9 mouse cellular contexts compared by ENCODE assay signal in the genomic region with DNA sequence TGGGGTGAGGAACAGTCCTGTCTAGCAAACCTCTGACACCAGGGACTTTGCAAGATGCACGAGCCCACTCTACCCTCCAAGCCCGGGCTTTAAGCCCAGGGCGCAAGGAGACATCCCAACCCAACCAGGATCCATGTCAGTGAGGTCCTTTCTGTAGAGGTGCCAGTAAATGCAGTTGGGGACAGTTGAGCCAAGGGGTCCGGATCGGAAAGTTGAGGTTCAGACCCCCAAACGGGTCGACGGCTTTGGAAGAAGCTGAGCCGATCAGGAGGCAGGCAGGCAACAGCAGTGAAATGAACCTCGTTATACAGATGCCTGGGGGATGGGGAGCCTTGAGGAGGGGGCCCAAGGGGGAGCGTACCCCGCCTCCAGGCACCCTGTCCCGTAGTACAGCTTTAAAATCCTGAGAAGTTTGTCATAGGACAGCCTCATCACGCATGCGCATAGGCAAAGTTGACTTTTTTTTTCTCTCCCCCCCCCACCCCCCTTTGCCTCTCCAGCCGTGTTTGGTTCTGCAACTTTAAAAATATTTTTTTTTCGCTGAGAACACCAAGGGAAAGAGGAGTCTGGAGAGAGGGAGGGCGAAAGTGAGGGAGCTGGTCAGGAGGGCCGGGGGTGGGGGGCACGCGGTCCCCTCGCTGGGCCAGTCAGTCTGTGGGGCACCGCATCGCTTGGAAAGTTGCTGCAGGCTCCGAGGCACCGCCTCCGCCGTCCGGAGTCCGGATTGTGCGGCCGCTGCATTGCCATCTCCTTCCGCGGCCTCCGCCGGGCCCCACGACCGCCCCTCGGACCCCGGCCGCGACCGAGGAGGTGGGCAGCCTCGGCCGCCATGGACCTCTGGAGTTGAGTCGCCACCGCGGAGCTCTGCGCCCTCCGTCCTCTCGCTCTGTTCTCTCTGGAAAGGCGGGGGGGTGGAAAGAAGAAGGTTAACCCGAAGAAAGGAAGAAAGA. TPM values are rescaled to one million over a fixed set of nuclear protein-coding genes. Genes with fewer than 3 reads are reported as not detected.
DNase-seq lines count a peak whose midpoint lies in the region; ATAC-seq and TF ChIP-seq lines count a peak whose summit lies in the region.
"Had no signal": no experiment of that assay in that cellular context is flagged by ENCODE, and none has a peak within 500 bp of the region (broad histone marks: within the 10 kb centered on the region; RNA-seq: fewer than 3 reads in every experiment).

A gene (plus strand): TSS at position 650 of the 950 bp plus-strand sequence.

- H3K4me3 ChIP-seq in forebrain, embryonic 14.5 days (ENCODE audit: low read depth, low read length) = peak within 1 kb of the TSS; percentile 53
- peak within 1 kb of the TSS; percentile 72 for H3K4me3 ChIP-seq in hindbrain, embryonic 10.5 days
- peak within 1 kb of the TSS; percentile 87 for H3K4me3 ChIP-seq in limb, embryonic 14.5 days (replicated peaks; ENCODE audit: low read length)
- peak within 1 kb of the TSS; percentile 57 for H3K4me3 ChIP-seq in neural tube, embryonic 12.5 days

- H3K4me2 ChIP-seq in forebrain, embryonic 14.5 days (ENCODE audit: low read length) = peak within 1 kb of the TSS; percentile 93
- peak within 1 kb of the TSS; percentile 82 for H3K4me2 ChIP-seq in limb, embryonic 14.5 days (replicated peaks; ENCODE audit: low read depth, low read length, severe bottlenecking)
- peak within 1 kb of the TSS; percentile 91 for H3K4me2 ChIP-seq in neural tube, embryonic 12.5 days (replicated peaks)

- ATAC-seq in frontal cortex, adult (ENCODE audit: low TSS enrichment) = no peak
- ATAC-seq in forebrain, embryonic 14.5 days = peak; percentile 40; the same call in 1 of the 2 replicates
- ATAC-seq in limb, embryonic 14.5 days (ENCODE audit: low FRiP score, low read depth) = peak; percentile 28
- ATAC-seq in neural tube, embryonic 12.5 days (ENCODE audit: low FRiP score, low read depth) = peak; percentile 33; the same call in 1 of the 2 replicates

- peaks cover 26% of the 10 kb centered on the region for H3K27me3 ChIP-seq in forebrain, embryonic 14.5 days (replicated peaks; ENCODE audit: control insufficient read depth, insufficient read depth, low read length)
- peaks cover 59% of the 10 kb centered on the region for H3K27me3 ChIP-seq in hindbrain, embryonic 10.5 days (ENCODE audit: insufficient read depth, poor library complexity, severe bottlenecking)
- H3K27me3 ChIP-seq in limb, embryonic 14.5 days (ENCODE audit: control insufficient read depth, insufficient read depth, low read length) = no peaks in the 10 kb centered on the region
- peaks cover 30% of the 10 kb centered on the region for H3K27me3 ChIP-seq in neural tube, embryonic 12.5 days (replicated peaks)
- H3K27me3 ChIP-seq: CH12.LX had no signal

- WGBS in forebrain, embryonic 14.5 days = 2% methylated on average over 52 of the region's 53 CpGs
- WGBS in hindbrain, embryonic 10.5 days = 1% methylated on average over 53 of the region's 53 CpGs
- 1% methylated on average over 48 of the region's 53 CpGs for WGBS in limb, embryonic 14.5 days
- WGBS in neural tube, embryonic 12.5 days = 3% methylated on average over 53 of the region's 53 CpGs

- TF ChIP-seq POLR2A in limb, embryonic 14.5 days (IDR thresholded peaks at IDR 0.05; ENCODE audit: borderline replicate concordance, extremely low read depth, insufficient read depth, insufficient read length) = 0 out of 2 replicates have a peak, but pooled peaks have one; percentile 26

- H3K27ac ChIP-seq in forebrain, embryonic 14.5 days (ENCODE audit: low read depth, low read length) = peak within 1 kb of the TSS; percentile 70
- H3K27ac ChIP-seq in hindbrain, embryonic 10.5 days = peak within 1 kb of the TSS; percentile 96
- peak within 1 kb of the TSS; percentile 99 for H3K27ac ChIP-seq in limb, embryonic 14.5 days (replicated peaks; ENCODE audit: low read depth, low read length)
- peak within 1 kb of the TSS; percentile 42; the same call in 1 of the 2 replicates for H3K27ac ChIP-seq in neural tube, embryonic 12.5 days

- no peaks in the 10 kb centered on the region for H3K36me3 ChIP-seq in forebrain, embryonic 14.5 days (ENCODE audit: control insufficient read depth, insufficient read depth, low read length)
- no peaks in the 10 kb centered on the region for H3K36me3 ChIP-seq in hindbrain, embryonic 10.5 days
- H3K36me3 ChIP-seq in limb, embryonic 14.5 days (ENCODE audit: control insufficient read depth, insufficient read depth, low read length) = peaks cover 13% of the 10 kb centered on the region; the same call in 1 of the 2 replicates
- no peaks in the 10 kb centered on the region for H3K36me3 ChIP-seq in neural tube, embryonic 12.5 days

- peaks cover 15% of the 10 kb centered on the region for H3K4me1 ChIP-seq in forebrain, embryonic 14.5 days (ENCODE audit: control insufficient read depth, insufficient read depth, low read length)
- peaks cover 59% of the 10 kb centered on the region for H3K4me1 ChIP-seq in hindbrain, embryonic 10.5 days (replicated peaks)
- H3K4me1 ChIP-seq in limb, embryonic 14.5 days (ENCODE audit: control insufficient read depth, insufficient read depth, low read length) = peaks cover 14% of the 10 kb centered on the region
- peaks cover 31% of the 10 kb centered on the region for H3K4me1 ChIP-seq in neural tube, embryonic 12.5 days

- DNase-seq in frontal cortex, adult 2 months (ENCODE audit: extremely low spot score in 1 of 2, low spot score in 1 of 2) = no peak
- DNase-seq in adipocyte (ENCODE audit: low spot score) = peak; percentile 64
- DNase-seq in forebrain, embryonic 14.5 days (ENCODE audit: low spot score) = peak; percentile 55
- peak; percentile 83 for DNase-seq in hindbrain, embryonic 10.5 days (ENCODE audit: low spot score)
- peak; percentile 93 for DNase-seq in limb, embryonic 14.5 days (ENCODE audit: low spot score)
- no peak for DNase-seq in thymus, adult 18-20 months

- H3K9ac ChIP-seq in forebrain, embryonic 14.5 days (ENCODE audit: low read length) = peak within 1 kb of the TSS; percentile 71
- peak within 1 kb of the TSS; percentile 98 for H3K9ac ChIP-seq in limb, embryonic 14.5 days (ENCODE audit: low read depth, low read length, severe bottlenecking)
- peak within 1 kb of the TSS; percentile 74 for H3K9ac ChIP-seq in neural tube, embryonic 12.5 days

- H3K9me3 ChIP-seq in forebrain, embryonic 14.5 days (replicated peaks; ENCODE audit: control insufficient read depth, low read length) = no peaks in the 10 kb centered on the region
- H3K9me3 ChIP-seq in hindbrain, embryonic 10.5 days = no peaks in the 10 kb centered on the region
- H3K9me3 ChIP-seq in limb, embryonic 14.5 days (ENCODE audit: control insufficient read depth, low read length) = no peaks in the 10 kb centered on the region
- H3K9me3 ChIP-seq in neural tube, embryonic 12.5 days = no peaks in the 10 kb centered on the region

RNA-seq across cellular contexts. Expression of the gene that starts here (rescaled TPM):
- polyA plus RNA-seq in frontal cortex, adult 2 months (2012; rRNA removed) = 12.9 and 13.3 TPM in 2 replicates
- 12.5 and 14.1 TPM in 2 replicates for polyA plus RNA-seq in forebrain, embryonic 14.5 days (2014; fragmentation: Nextera tagmentation; extraction: Ambion mirVana)
- polyA plus RNA-seq in hindbrain, embryonic 10.5 days (2016; fragmentation: Nextera tagmentation; extraction: Ambion mirVana) = 31.2 and 38.8 TPM in 2 replicates
- polyA plus RNA-seq in limb, embryonic 14.5 days (2012; rRNA removed) = 103 and 115 TPM in 2 replicates
- 108 and 131 TPM in 2 replicates for polyA plus RNA-seq in limb, embryonic 14.5 days (2014; fragmentation: Nextera tagmentation; extraction: Ambion mirVana)
- polyA plus RNA-seq in neural tube, embryonic 12.5 days (2016; fragmentation: Nextera tagmentation; extraction: Ambion mirVana) = 14.8 and 24.1 TPM in 2 replicates

Comparison
In these comparisons a context has a peak if more than half of its experiments do, and no peak if none do; other contexts are left out.
1. DNase-seq: peak in adipocyte (single experiment), forebrain, embryonic 14.5 days (single experiment), hindbrain, embryonic 10.5 days (single experiment) and limb, embryonic 14.5 days (single experiment); none in frontal cortex, adult 2 months (0 of 2) and thymus, adult 18-20 months (0 of 2).
2. H3K27ac ChIP-seq: peak in every context shown above with its lines; median percentile 99 in limb, embryonic 14.5 days; 96 in hindbrain, embryonic 10.5 days; 70 in forebrain, embryonic 14.5 days; 42 in neural tube, embryonic 12.5 days.
3. Peak in every context shown above with its lines, with median percentiles within 50 percentile points of each other: H3K4me2 ChIP-seq, H3K4me3 ChIP-seq and H3K9ac ChIP-seq.